Mouse (Mus musculus) cerebellum, postnatal 10 days (tissue): ENCODE data around the gene Mtmr14.

ENCODE experiments used
- DNase-seq, 2 experiments: peaks; one replicate each; pipeline ENCODE4 v3.0.0; 2021; ENCODE audit warnings: mixed read lengths in 2 of 2

The Mtmr14 gene

GRCm38 (mm10) chr6:113282101-113282802 is 44.6 kb downstream of the Mtmr14 start, which contains the start of gene Cpne9:
Gene Cpne9 (plus strand): TSS chr6:113282307.
- peak; percentile 82 to 84 for DNase-seq

- peak; percentile 50 to 57 for DNase-seq
Measured at GRCm38 (mm10) chr6:113282969-113283368, 45.3 kb downstream of the Mtmr14 start.

GRCm38 (mm10) chr6:113283500-113283899 is 45.9 kb downstream of the Mtmr14 start:
- DNase-seq: peak; percentile 56 to 66

GRCm38 (mm10) chr6:113284931-113285330 is 47.3 kb downstream of the Mtmr14 start:
- no peak for DNase-seq

- no peak for DNase-seq
Measured at GRCm38 (mm10) chr6:113286316-113286715, 48.7 kb downstream of the Mtmr14 start.

GRCm38 (mm10) chr6:113287236-113287635 is 49.6 kb downstream of the Mtmr14 start:
- DNase-seq: no peak

- no peak for DNase-seq
Measured at GRCm38 (mm10) chr6:113289346-113289745, 51.7 kb downstream of the Mtmr14 start.

- peak; percentile 26 to 36 for DNase-seq
Measured at GRCm38 (mm10) chr6:113290346-113290745, 52.7 kb downstream of the Mtmr14 start.

- DNase-seq: no peak
Measured at GRCm38 (mm10) chr6:113292938-113293337, 55.3 kb downstream of the Mtmr14 start.

- DNase-seq: no peak
Measured at GRCm38 (mm10) chr6:113296046-113296445, 58.4 kb downstream of the Mtmr14 start.

GRCm38 (mm10) chr6:113296639-113297038 is 59.0 kb downstream of the Mtmr14 start:
- no peak for DNase-seq

GRCm38 (mm10) chr6:113301350-113301749 is 63.7 kb downstream of the Mtmr14 start:
- DNase-seq: no peak

- peak; percentile 30 to 53 for DNase-seq
Measured at GRCm38 (mm10) chr6:113302258-113302657, 64.6 kb downstream of the Mtmr14 start.

GRCm38 (mm10) chr6:113306322-113306985 is 68.8 kb downstream of the Mtmr14 start:
- DNase-seq: peak; percentile 98 to 99

GRCm38 (mm10) chr6:113306986-113307349 is 69.3 kb downstream of the Mtmr14 start, which contains the start of gene Brpf1:
Gene Brpf1 (plus strand): TSS chr6:113307137.
- DNase-seq: no peak

- peak; percentile 70 for DNase-seq
Measured at GRCm38 (mm10) chr6:113307481-113308121, 70.0 kb downstream of the Mtmr14 start.

GRCm38 (mm10) chr6:113308141-113308540 is 70.5 kb downstream of the Mtmr14 start:
- DNase-seq: peak; percentile 97 to 98

- DNase-seq: no peak
Measured at GRCm38 (mm10) chr6:113315972-113316371, 78.3 kb downstream of the Mtmr14 start.

- DNase-seq: peak; percentile 96 to 98
Measured at GRCm38 (mm10) chr6:113326533-113327315, 89.1 kb downstream of the Mtmr14 start, which contains the start of gene Ogg1. Gene Ogg1 (plus strand): TSS chr6:113326972.

GRCm38 (mm10) chr6:113329396-113329795 is 91.8 kb downstream of the Mtmr14 start:
- no peak for DNase-seq

GRCm38 (mm10) chr6:113330547-113330946 is 92.9 kb downstream of the Mtmr14 start:
- no peak for DNase-seq
